Mouse (Mus musculus) thymus, adult 2 months (tissue): ENCODE data around the gene Mindy4. TPM values are rescaled to one million over a fixed set of nuclear protein-coding genes. Genes with fewer than 3 reads are reported as not detected.

Source experiments
- DNase-seq: peaks from one replicate; pipeline ENCODE4 v3.0.0; 2021
- H3K27ac ChIP-seq: fragments of 200-500 bp; 2 replicates; pipeline ENCODE4 v1.5.1; 2012; ENCODE audit warnings: low read length, control low read depth; ENCODE audit not compliant: control insufficient read depth, insufficient read depth
- H3K27me3 ChIP-seq: fragments of 200-500 bp; 2 replicates; pipeline ENCODE4 v1.6.1; 2012; ENCODE audit warnings: mild to moderate bottlenecking, low read length, moderate library complexity, mixed read lengths; ENCODE audit not compliant: control insufficient read depth, insufficient read depth
- H3K36me3 ChIP-seq: fragments of 200-500 bp; 2 replicates; pipeline ENCODE4 v1.6.1; 2012; ENCODE audit warnings: mild to moderate bottlenecking, low read length, moderate library complexity; ENCODE audit not compliant: control insufficient read depth, insufficient read depth
- H3K4me1 ChIP-seq: fragments of 200-500 bp; replicated peaks from 2 replicates; pipeline ENCODE4 v1.6.1; 2012; ENCODE audit warnings: low read length; ENCODE audit not compliant: control insufficient read depth, insufficient read depth
- H3K4me3 ChIP-seq: fragments of 200-500 bp; 2 replicates; pipeline ENCODE4 v1.5.1; 2012; ENCODE audit warnings: mild to moderate bottlenecking, low read length, control low read depth, moderate library complexity; ENCODE audit not compliant: control insufficient read depth, insufficient read depth
- CTCF ChIP-seq: fragments of 200-500 bp; IDR thresholded peaks from 2 replicates; pipeline ENCODE4 v1.5.1; 2012; ENCODE audit warnings: mild to moderate bottlenecking, control low read depth, low read length, moderate library complexity, borderline replicate concordance; ENCODE audit not compliant: control insufficient read depth, poor library complexity, insufficient read depth; ENCODE audit errors: extremely low read depth
- POLR2A ChIP-seq: fragments of 200-500 bp; IDR thresholded peaks from 2 replicates; pipeline ENCODE4 v1.6.1; 2012; ENCODE audit warnings: mild to moderate bottlenecking, low read length, control low read depth, moderate library complexity; ENCODE audit not compliant: control insufficient read depth, poor library complexity, insufficient read depth; ENCODE audit errors: extremely low read depth
- WGBS: fragments of 180-500 bp; shearing (Covaris S2); methylation state at CpG from one replicate; pipeline ENCODE4 v1.1.7; 2018; 5-methylcytosine and 5-hydroxymethylcytosine counted together
- polyA plus RNA-seq: library from polyadenylated mRNA; depleted of rRNA; stranded (reverse); fragments of >200 nt; gene quantifications from 2 replicates; pipeline ENCODE4 v1.2.3, GENCODE M21; 2012

Gene Mindy4
- polyA plus RNA-seq, 1 experiment, result 9.2 TPM

DNA sequence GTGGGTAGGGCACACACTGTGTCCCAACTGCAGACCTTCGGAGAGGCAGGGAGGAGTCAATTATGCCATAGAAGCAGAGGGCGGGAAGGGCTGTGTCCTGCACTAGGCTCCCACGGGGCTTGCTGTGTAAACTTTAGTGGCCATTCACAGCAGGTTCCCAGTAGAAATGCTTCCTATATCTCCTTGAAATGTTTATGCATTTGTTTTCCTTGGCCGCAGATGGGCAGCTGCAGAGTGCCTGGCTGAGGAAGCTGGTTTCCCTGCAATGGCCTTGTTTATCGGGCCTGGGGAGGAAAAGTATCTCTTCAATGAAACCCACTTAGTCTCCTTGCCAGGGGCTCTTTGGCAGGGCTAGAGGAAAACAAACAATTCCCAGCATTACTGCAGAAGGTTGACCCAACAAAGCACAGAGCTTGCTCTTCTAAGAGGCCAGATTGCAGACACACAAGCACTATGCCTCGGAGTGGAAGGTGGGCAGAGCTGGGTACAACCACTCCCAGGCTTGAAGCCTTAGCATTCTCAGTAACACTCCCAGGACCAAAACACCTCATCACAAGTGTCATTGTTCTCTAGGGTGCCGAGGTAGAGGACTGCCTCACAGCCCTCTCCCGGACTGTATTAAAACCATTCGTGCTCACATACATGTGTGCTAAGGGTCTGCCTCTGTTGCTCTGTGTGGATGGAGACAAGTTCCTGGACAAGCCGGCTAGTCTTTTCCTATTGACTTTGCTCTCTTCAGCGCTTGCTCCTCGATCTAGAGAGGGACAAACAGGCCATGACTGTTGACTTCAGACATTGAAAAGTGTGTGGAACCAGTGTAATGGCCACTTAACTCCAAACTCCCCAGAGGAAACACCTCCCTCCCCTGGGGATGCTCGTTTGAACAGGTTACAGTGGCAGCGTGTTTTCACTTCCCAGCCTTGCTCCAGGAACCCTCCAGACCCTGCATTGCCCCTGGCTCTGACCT, 116.7 kb downstream of the Mindy4 start:
- H3K27ac ChIP-seq, result no peak overlapping the region
- no peaks in the 10 kb centered on the region for H3K36me3 ChIP-seq
- no peak for DNase-seq
- no peaks in the 10 kb centered on the region for H3K4me1 ChIP-seq
- TF ChIP-seq POLR2A (no peak), CTCF (no peak)
- WGBS, result 91% methylated on average over 14 of the region's 14 CpGs
- no peak overlapping the region for H3K4me3 ChIP-seq
- H3K27me3 ChIP-seq, result no peaks in the 10 kb centered on the region

DNA sequence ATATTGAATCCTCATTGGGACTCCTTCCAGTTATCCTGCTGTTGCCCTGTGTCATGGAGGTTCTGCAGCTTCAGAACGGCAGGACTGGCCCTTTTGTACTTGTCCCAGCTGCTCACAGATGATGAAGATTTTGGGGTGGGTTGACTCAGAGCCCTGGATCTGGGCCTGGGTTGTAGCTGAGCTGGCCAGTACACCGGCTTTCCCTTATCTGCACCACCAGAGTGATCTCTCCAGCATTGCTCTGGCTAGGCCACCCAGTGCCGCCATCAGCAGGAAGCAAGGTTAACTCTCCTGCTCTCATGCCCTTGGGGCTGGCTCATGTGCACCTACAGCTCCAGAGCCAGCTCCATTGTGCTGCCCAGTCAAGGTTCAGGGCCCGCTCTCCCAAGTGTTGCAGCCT, 117.7 kb downstream of the Mindy4 start:
- 91% methylated on average over 4 of the region's 4 CpGs for WGBS
- Histone ChIP-seq H3K36me3 (no peaks in the 10 kb centered on the region), H3K4me1 (no peaks in the 10 kb centered on the region), H3K27ac (no peak overlapping the region), H3K4me3 (no peak overlapping the region), H3K27me3 (no peaks in the 10 kb centered on the region)
- TF ChIP-seq POLR2A (no peak), CTCF (no peak)
- no peak for DNase-seq

- Histone ChIP-seq H3K36me3 (no peaks in the 10 kb centered on the region), H3K4me3 (no peak overlapping the region), H3K27me3 (no peaks in the 10 kb centered on the region), H3K27ac (no peak overlapping the region), H3K4me1 (no peaks in the 10 kb centered on the region)
- TF ChIP-seq CTCF (no peak), POLR2A (no peak)
- DNase-seq, result no peak
- 94% methylated on average over 6 of the region's 6 CpGs for WGBS
Measured at GRCm38 (mm10) chr6:55321518-55321917, 118.3 kb downstream of the Mindy4 start.

DNA sequence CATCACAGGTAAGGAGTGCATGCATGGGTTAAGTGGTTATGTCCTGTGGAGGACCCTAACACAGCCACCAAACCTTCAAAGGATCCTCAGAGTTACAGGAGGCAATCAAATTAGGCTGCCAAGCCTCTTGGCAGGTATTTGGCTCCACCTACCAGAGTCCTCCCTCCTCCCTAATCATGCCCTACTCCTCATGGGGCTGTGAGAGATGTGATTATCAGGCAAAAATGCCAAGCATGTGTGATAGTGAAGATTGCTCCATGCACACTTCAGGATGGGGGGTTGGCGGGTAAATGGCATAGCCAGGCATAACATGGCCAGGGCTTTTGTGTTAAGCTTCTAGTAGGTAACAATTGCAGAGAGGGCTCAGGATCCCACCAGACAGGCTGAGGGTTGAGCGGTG, 119.8 kb downstream of the Mindy4 start:
- WGBS, result 100% methylated on average over 2 of the region's 2 CpGs
- H3K36me3 ChIP-seq, result no peaks in the 10 kb centered on the region
- no peak for DNase-seq
- no peak for TF ChIP-seq POLR2A
- TF ChIP-seq CTCF, result no peak
- H3K27me3 ChIP-seq, result no peaks in the 10 kb centered on the region
- H3K27ac ChIP-seq, result no peak overlapping the region
- no peak overlapping the region for H3K4me3 ChIP-seq
- H3K4me1 ChIP-seq, result no peaks in the 10 kb centered on the region

- H3K4me1 ChIP-seq, result no peaks in the 10 kb centered on the region
- H3K36me3 ChIP-seq, result no peaks in the 10 kb centered on the region
- H3K27ac ChIP-seq, result no peak overlapping the region
- TF ChIP-seq POLR2A (no peak), CTCF (no peak)
- 85% methylated on average over 17 of the region's 17 CpGs for WGBS
- H3K4me3 ChIP-seq, result no peak overlapping the region
- no peaks in the 10 kb centered on the region for H3K27me3 ChIP-seq
- no peak for DNase-seq
Measured at GRCm38 (mm10) chr6:55323908-55324634, 120.9 kb downstream of the Mindy4 start.

GRCm38 (mm10) chr6:55324785-55325184, 121.6 kb downstream of the Mindy4 start:
- Histone ChIP-seq H3K27ac (no peak overlapping the region), H3K36me3 (no peaks in the 10 kb centered on the region), H3K27me3 (no peaks in the 10 kb centered on the region), H3K4me3 (no peak overlapping the region), H3K4me1 (no peaks in the 10 kb centered on the region)
- TF ChIP-seq POLR2A (no peak), CTCF (no peak)
- DNase-seq, result no peak
- 42% methylated on average over 1 of the region's 1 CpGs for WGBS
